Mouse (Mus musculus): ENCODE data around the gene Gm20388. TPM values are rescaled to one million over a fixed set of nuclear protein-coding genes. Genes with fewer than 3 reads are reported as not detected.

Gene Gm20388
- polyA plus RNA-seq, 2 experiments, result 8.5 TPM; not detected in 1

DNA sequence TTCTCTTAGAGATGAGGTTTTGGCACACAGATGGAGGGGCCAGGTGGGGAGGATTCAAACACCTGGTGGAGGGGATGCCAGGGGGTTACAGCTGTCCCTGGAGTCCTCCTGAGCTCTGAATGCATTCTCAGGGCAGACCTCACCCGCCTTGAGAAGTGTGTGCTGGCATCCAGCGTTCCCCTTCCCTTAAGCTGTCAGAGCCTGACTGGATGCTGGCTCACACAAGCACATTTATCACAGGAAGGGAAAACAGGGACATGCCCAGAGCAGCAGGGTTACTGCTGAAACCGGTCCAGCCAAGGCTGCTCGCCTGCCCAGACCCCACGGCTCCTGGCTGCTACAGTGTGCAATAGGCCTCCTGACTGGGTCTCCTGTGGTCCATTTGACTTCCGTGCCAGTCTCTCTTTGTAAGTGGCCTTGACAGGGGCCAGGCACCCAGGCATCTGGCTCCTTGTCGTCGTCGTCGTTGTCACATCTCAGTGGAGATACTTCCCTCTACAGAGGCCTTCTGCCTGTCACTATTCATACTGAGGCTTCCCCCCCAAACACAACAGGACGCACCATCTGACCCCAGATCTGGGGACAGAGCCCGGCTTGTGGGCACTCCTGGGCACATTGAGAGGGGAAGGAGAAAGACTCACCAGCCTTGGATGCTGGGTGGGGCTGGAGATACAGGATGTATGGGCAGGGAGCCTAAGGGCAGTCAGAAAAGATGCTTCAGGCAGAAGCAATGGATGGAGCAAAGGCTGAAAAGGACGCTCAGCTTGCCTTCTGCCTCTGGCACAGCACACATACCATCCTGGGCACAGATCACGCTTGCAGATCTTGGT lies 2810.4 kb downstream of the Gm20388 start:
- TF ChIP-seq CTCF (IDR thresholded peaks at IDR 0.05; ENCODE audit: low read depth) (no peak), EP300 (IDR thresholded peaks at IDR 0.05; ENCODE audit: low read depth) (no peak)
- no peak for DNase-seq (ENCODE audit: low read depth in 3 of 3, low spot score in 3 of 3)
- Histone ChIP-seq H3K27ac (peak overlapping the region; percentile 94), H3K27me3 (ENCODE audit: control insufficient read depth, insufficient read depth, low read length) (peaks cover 30% of the 10 kb centered on the region), H3K9ac (replicated peaks) (peak overlapping the region; percentile 50), H3K9me3 (ENCODE audit: control insufficient read depth, low read length) (no peaks in the 10 kb centered on the region), H3K4me3 (ENCODE audit: insufficient read depth in 1 of 2, low read depth in 2 of 2, low read length in 2 of 2) (peak overlapping the region; percentile 5 to 25; a peak in 2 of 4 replicates), H3K36me3 (replicated peaks; ENCODE audit: control insufficient read depth, insufficient read depth, low read depth) (no peaks in the 10 kb centered on the region), H3K4me2 (ENCODE audit: low read depth) (peak overlapping the region; percentile 85), H3K4me1 (replicated peaks; ENCODE audit: control insufficient read depth in 2 of 2, insufficient read depth in 2 of 2, low read length in 1 of 2) (peaks cover 42 to 48% of the 10 kb centered on the region in 2 experiments)
- peak; percentile 40 for ATAC-seq (ENCODE audit: insufficient read depth)
- WGBS (ENCODE audit: insufficient replicate concordance), result 20% methylated on average over 14 of the region's 14 CpGs

DNA sequence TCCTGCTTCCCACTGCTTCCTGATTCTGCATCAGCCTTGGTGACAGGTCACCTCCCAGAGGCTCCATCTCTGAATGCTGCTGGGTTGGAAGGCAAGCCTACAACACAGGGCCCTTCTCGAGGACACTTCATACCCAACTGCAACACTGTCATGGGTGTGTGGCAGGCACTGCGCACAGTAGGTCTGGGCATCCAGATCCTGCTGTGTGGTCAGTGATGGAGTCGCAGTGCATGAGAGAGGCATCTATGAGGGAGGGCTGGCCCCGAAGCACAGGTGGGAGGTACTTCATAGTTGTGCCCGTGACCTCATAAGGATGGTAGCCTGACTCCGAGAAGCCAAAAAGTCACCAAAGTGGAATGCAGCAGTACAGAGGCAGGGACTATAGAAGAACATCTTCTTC lies 2814.5 kb downstream of the Gm20388 start:
- Histone ChIP-seq H3K27ac (no peak overlapping the region), H3K9ac (replicated peaks) (no peak overlapping the region), H3K4me1 (replicated peaks; ENCODE audit: control insufficient read depth in 2 of 2, insufficient read depth in 2 of 2, low read length in 1 of 2) (peaks cover 21 to 24% of the 10 kb centered on the region in 2 experiments), H3K27me3 (ENCODE audit: control insufficient read depth, insufficient read depth, low read length) (peaks cover 41% of the 10 kb centered on the region), H3K36me3 (replicated peaks; ENCODE audit: control insufficient read depth, insufficient read depth, low read depth) (no peaks in the 10 kb centered on the region), H3K4me2 (ENCODE audit: low read depth) (no peak overlapping the region), H3K9me3 (ENCODE audit: control insufficient read depth, low read length) (no peaks in the 10 kb centered on the region), H3K4me3 (ENCODE audit: insufficient read depth in 1 of 2, low read depth in 2 of 2, low read length in 2 of 2) (no peak overlapping the region)
- no peak for DNase-seq (ENCODE audit: low read depth in 3 of 3, low spot score in 3 of 3)
- no peak for ATAC-seq (ENCODE audit: insufficient read depth)
- TF ChIP-seq EP300 (IDR thresholded peaks at IDR 0.05; ENCODE audit: low read depth) (no peak), CTCF (IDR thresholded peaks at IDR 0.05; ENCODE audit: low read depth) (no peak)
- WGBS (ENCODE audit: insufficient replicate concordance), result 87% methylated on average over 6 of the region's 6 CpGs

DNA sequence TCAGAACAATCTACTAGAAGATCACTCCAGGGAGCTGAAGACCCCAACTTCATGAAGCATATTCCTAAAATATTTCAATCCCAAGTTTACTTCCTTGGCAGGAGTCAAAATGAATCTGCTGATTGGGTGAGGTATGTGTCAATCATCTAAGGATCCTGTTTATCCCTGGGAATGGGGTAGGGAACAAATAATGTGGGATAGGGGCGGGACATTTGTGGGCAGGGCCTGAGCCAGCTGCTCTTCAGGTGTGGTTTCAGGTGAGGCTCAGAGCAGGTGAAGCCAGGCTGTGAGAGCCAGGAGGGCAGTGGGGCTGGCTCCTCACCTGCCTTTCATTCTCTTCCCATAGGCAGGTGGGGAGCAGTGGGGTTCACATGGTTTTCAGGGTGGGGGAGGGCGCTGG lies 2816.1 kb downstream of the Gm20388 start:
- Histone ChIP-seq H3K27me3 (ENCODE audit: control insufficient read depth, insufficient read depth, low read length) (peaks cover 37% of the 10 kb centered on the region), H3K4me3 (ENCODE audit: insufficient read depth in 1 of 2, low read depth in 2 of 2, low read length in 2 of 2) (no peak overlapping the region), H3K36me3 (replicated peaks; ENCODE audit: control insufficient read depth, insufficient read depth, low read depth) (no peaks in the 10 kb centered on the region), H3K4me2 (ENCODE audit: low read depth) (no peak overlapping the region), H3K27ac (no peak overlapping the region), H3K4me1 (replicated peaks; ENCODE audit: control insufficient read depth in 2 of 2, insufficient read depth in 2 of 2, low read length in 1 of 2) (peaks cover 8 to 10% of the 10 kb centered on the region in 2 experiments), H3K9me3 (ENCODE audit: control insufficient read depth, low read length) (no peaks in the 10 kb centered on the region), H3K9ac (replicated peaks) (no peak overlapping the region)
- ATAC-seq (ENCODE audit: insufficient read depth), result no peak
- 55% methylated on average over 2 of the region's 2 CpGs for WGBS (ENCODE audit: insufficient replicate concordance)
- DNase-seq (ENCODE audit: low read depth in 3 of 3, low spot score in 3 of 3), result no peak
- TF ChIP-seq CTCF (IDR thresholded peaks at IDR 0.05; ENCODE audit: low read depth) (no peak), EP300 (IDR thresholded peaks at IDR 0.05; ENCODE audit: low read depth) (no peak)

DNA sequence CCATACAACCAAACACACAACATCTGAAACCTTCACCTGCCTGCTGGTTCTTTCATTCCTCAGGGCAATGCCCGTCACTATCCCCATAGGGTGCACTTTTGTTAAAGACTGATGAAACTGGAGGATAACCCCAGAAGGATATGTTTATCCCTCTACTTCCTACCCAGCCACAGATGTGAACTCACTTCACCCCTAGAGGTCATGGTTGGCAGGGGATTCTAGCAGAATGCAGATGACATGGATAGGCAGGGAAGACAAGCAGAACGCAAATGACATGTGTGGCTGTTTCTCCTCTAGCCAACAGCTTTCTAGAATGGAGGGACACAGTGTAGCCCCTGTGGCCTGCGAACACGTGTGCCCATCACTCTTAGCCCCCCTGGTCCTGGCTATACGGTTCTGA lies 2816.8 kb downstream of the Gm20388 start:
- WGBS (ENCODE audit: insufficient replicate concordance), result 53% methylated on average over 5 of the region's 5 CpGs
- no peaks in the 10 kb centered on the region for H3K36me3 ChIP-seq (replicated peaks; ENCODE audit: control insufficient read depth, insufficient read depth, low read depth)
- no peak overlapping the region for H3K27ac ChIP-seq
- no peak for ATAC-seq (ENCODE audit: insufficient read depth)
- no peak for TF ChIP-seq EP300 (IDR thresholded peaks at IDR 0.05; ENCODE audit: low read depth)
- TF ChIP-seq CTCF (IDR thresholded peaks at IDR 0.05; ENCODE audit: low read depth), result peak; percentile 22; the same call in 1 of the 2 replicates
- no peak overlapping the region for H3K9ac ChIP-seq (replicated peaks)
- H3K4me2 ChIP-seq (ENCODE audit: low read depth), result no peak overlapping the region
- peaks cover 31% of the 10 kb centered on the region for H3K27me3 ChIP-seq (ENCODE audit: control insufficient read depth, insufficient read depth, low read length)
- H3K9me3 ChIP-seq (ENCODE audit: control insufficient read depth, low read length), result no peaks in the 10 kb centered on the region
- DNase-seq (ENCODE audit: low read depth in 3 of 3, low spot score in 3 of 3), result no peak
- H3K4me1 ChIP-seq (replicated peaks; ENCODE audit: control insufficient read depth in 2 of 2, insufficient read depth in 2 of 2, low read length in 1 of 2), result peaks cover 2 to 5% of the 10 kb centered on the region in 2 experiments
- H3K4me3 ChIP-seq (ENCODE audit: insufficient read depth in 1 of 2, low read depth in 2 of 2, low read length in 2 of 2), result no peak overlapping the region

DNA sequence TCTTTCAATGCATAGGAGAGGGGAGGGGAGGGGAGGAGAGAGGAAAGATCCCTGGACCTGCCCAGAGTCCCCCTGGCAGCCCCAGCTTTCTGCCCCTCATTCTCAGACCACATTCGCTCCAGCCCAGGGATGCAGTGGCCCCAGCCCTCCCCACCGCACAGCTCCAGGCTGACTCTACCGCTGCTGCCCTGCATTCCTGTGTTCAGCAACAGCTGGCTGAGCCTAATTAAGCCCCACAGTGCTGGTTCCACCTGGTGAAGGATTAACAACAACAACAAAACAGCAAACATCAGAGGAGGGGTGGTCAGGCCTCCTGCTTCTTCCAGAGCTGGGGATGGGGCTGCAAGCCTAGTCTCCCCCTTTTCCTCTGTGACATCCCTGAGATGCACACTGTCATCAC lies 2818.0 kb downstream of the Gm20388 start:
- Histone ChIP-seq H3K9ac (replicated peaks) (no peak overlapping the region), H3K4me2 (ENCODE audit: low read depth) (no peak overlapping the region), H3K4me3 (ENCODE audit: insufficient read depth in 1 of 2, low read depth in 2 of 2, low read length in 2 of 2) (no peak overlapping the region), H3K27ac (no peak overlapping the region), H3K27me3 (ENCODE audit: control insufficient read depth, insufficient read depth, low read length) (peaks cover 29% of the 10 kb centered on the region), H3K4me1 (replicated peaks; ENCODE audit: control insufficient read depth in 2 of 2, insufficient read depth in 2 of 2, low read length in 1 of 2) (no peaks in the 10 kb centered on the region), H3K9me3 (ENCODE audit: control insufficient read depth, low read length) (no peaks in the 10 kb centered on the region), H3K36me3 (replicated peaks; ENCODE audit: control insufficient read depth, insufficient read depth, low read depth) (no peaks in the 10 kb centered on the region)
- no peak for ATAC-seq (ENCODE audit: insufficient read depth)
- DNase-seq (ENCODE audit: low read depth in 3 of 3, low spot score in 3 of 3), result no peak
- no peak for TF ChIP-seq CTCF (IDR thresholded peaks at IDR 0.05; ENCODE audit: low read depth)
- no peak for TF ChIP-seq EP300 (IDR thresholded peaks at IDR 0.05; ENCODE audit: low read depth)
- WGBS (ENCODE audit: insufficient replicate concordance), result 71% methylated on average over 3 of the region's 3 CpGs

Measured in liver, embryonic 14.5 days (tissue).